Mouse (Mus musculus): ENCODE results near the gene Alkbh6. TPM values are rescaled to one million over a fixed set of nuclear protein-coding genes. Genes with fewer than 3 reads are reported as not detected.

The Alkbh6 gene
- total and polyA plus RNA-seq, 3 experiments, result 18.5 to 44.2 (median 22.1) TPM

GRCm38 (mm10) chr7:30315559-30316529, 7.3 kb downstream of the Alkbh6 start:
- H3K27me3 ChIP-seq (ENCODE audit: insufficient read depth, low read length), result peaks cover 2% of the 10 kb centered on the region; the same call in 1 of the 2 replicates
- ATAC-seq (ENCODE audit: extremely low read depth, insufficient number of reproducible peaks, low FRiP score, poor library complexity, severe bottlenecking) (no peak), DNase-seq (ENCODE audit: low spot score) (no peak)
- peaks cover 40% of the 10 kb centered on the region for H3K36me3 ChIP-seq (replicated peaks)
- H3K4me1 ChIP-seq (ENCODE audit: insufficient read depth, low read depth, low read length), result peaks cover 34% of the 10 kb centered on the region
- no peaks in the 10 kb centered on the region for H3K9me3 ChIP-seq (replicated peaks)
- no peak overlapping the region for H3K4me3 ChIP-seq (ENCODE audit: low read depth, low read length)
- TF ChIP-seq GATA1 (IDR thresholded peaks at IDR 0.05; ENCODE audit: borderline replicate concordance, low read length) (no peak), TAL1 (conservative IDR thresholded peaks at IDR 0.05; ENCODE audit: low read depth, low read length) (no peak), GATA2 (IDR thresholded peaks at IDR 0.05; ENCODE audit: borderline replicate concordance, low read depth, low read length) (no peak), CTCF (IDR thresholded peaks at IDR 0.05; ENCODE audit: low read depth, low read length) (no peak), POLR2AphosphoS5 (IDR thresholded peaks at IDR 0.05; ENCODE audit: insufficient replicate concordance, low read depth, low read length) (no peak)

- TF ChIP-seq POLR2AphosphoS5 (IDR thresholded peaks at IDR 0.05; ENCODE audit: insufficient replicate concordance, low read depth, low read length) (no peak), TAL1 (conservative IDR thresholded peaks at IDR 0.05; ENCODE audit: low read depth, low read length) (no peak), CTCF (IDR thresholded peaks at IDR 0.05; ENCODE audit: low read depth, low read length) (no peak), GATA1 (IDR thresholded peaks at IDR 0.05; ENCODE audit: borderline replicate concordance, low read length) (no peak), GATA2 (IDR thresholded peaks at IDR 0.05; ENCODE audit: borderline replicate concordance, low read depth, low read length) (no peak)
- Histone ChIP-seq H3K36me3 (replicated peaks) (peaks cover 20% of the 10 kb centered on the region), H3K4me1 (ENCODE audit: insufficient read depth, low read depth, low read length) (peaks cover 50% of the 10 kb centered on the region), H3K27me3 (ENCODE audit: insufficient read depth, low read length) (peaks cover 2% of the 10 kb centered on the region; the same call in 1 of the 2 replicates), H3K4me3 (ENCODE audit: low read depth, low read length) (no peak overlapping the region), H3K9me3 (replicated peaks) (no peaks in the 10 kb centered on the region)
- no peak for DNase-seq (ENCODE audit: low spot score)
- no peak for ATAC-seq (ENCODE audit: extremely low read depth, insufficient number of reproducible peaks, low FRiP score, poor library complexity, severe bottlenecking)
Measured at GRCm38 (mm10) chr7:30318142-30318541, 9.6 kb downstream of the Alkbh6 start.

- H3K36me3 ChIP-seq (replicated peaks), result peaks cover 11% of the 10 kb centered on the region
- H3K9me3 ChIP-seq (replicated peaks), result 0 out of 2 replicates have a peak, but pooled peaks cover 3% of the 10 kb centered on the region
- no peak for DNase-seq (ENCODE audit: low spot score)
- peaks cover 35% of the 10 kb centered on the region for H3K4me1 ChIP-seq (ENCODE audit: insufficient read depth, low read depth, low read length)
- H3K4me3 ChIP-seq (ENCODE audit: low read depth, low read length), result peak overlapping the region; percentile 89; the same call in 1 of the 2 replicates
- no peaks in the 10 kb centered on the region for H3K27me3 ChIP-seq (ENCODE audit: insufficient read depth, low read length)
- ATAC-seq (ENCODE audit: extremely low read depth, insufficient number of reproducible peaks, low FRiP score, poor library complexity, severe bottlenecking), result no peak
- no peak for TF ChIP-seq GATA1 (IDR thresholded peaks at IDR 0.05; ENCODE audit: borderline replicate concordance, low read length)
- TF ChIP-seq GATA2 (IDR thresholded peaks at IDR 0.05; ENCODE audit: borderline replicate concordance, low read depth, low read length), result no peak
- no peak for TF ChIP-seq POLR2AphosphoS5 (IDR thresholded peaks at IDR 0.05; ENCODE audit: insufficient replicate concordance, low read depth, low read length)
- no peak for TF ChIP-seq CTCF (IDR thresholded peaks at IDR 0.05; ENCODE audit: low read depth, low read length)
- TF ChIP-seq TAL1 (conservative IDR thresholded peaks at IDR 0.05; ENCODE audit: low read depth, low read length), result no peak
Measured at GRCm38 (mm10) chr7:30320946-30321345, 12.4 kb downstream of the Alkbh6 start.

- H3K4me3 ChIP-seq (ENCODE audit: low read depth, low read length), result peak within 1 kb of the TSS; percentile 89
- H3K9me3 ChIP-seq (replicated peaks), result 0 out of 2 replicates have a peak, but pooled peaks cover 3% of the 10 kb centered on the region
- peaks cover 11% of the 10 kb centered on the region for H3K36me3 ChIP-seq (replicated peaks)
- TF ChIP-seq POLR2AphosphoS5 (IDR thresholded peaks at IDR 0.05; ENCODE audit: insufficient replicate concordance, low read depth, low read length) (no peak), CTCF (IDR thresholded peaks at IDR 0.05; ENCODE audit: low read depth, low read length) (no peak), TAL1 (conservative IDR thresholded peaks at IDR 0.05; ENCODE audit: low read depth, low read length) (no peak), GATA1 (IDR thresholded peaks at IDR 0.05; ENCODE audit: borderline replicate concordance, low read length) (no peak), GATA2 (IDR thresholded peaks at IDR 0.05; ENCODE audit: borderline replicate concordance, low read depth, low read length) (no peak)
- DNase-seq (ENCODE audit: low spot score) (peak; percentile 80), ATAC-seq (ENCODE audit: extremely low read depth, insufficient number of reproducible peaks, low FRiP score, poor library complexity, severe bottlenecking) (peak; percentile 78)
- H3K27me3 ChIP-seq (ENCODE audit: insufficient read depth, low read length), result no peaks in the 10 kb centered on the region
- H3K4me1 ChIP-seq (ENCODE audit: insufficient read depth, low read depth, low read length), result peaks cover 35% of the 10 kb centered on the region
Measured at GRCm38 (mm10) chr7:30321539-30322284, 13.2 kb downstream of the Alkbh6 start, which contains the start of gene E130208F15Rik. TSS of gene E130208F15Rik (plus strand) at chr7:30321740.

- H3K4me1 ChIP-seq (ENCODE audit: insufficient read depth, low read depth, low read length), result peaks cover 39% of the 10 kb centered on the region
- no peak for TF ChIP-seq GATA1 (IDR thresholded peaks at IDR 0.05; ENCODE audit: borderline replicate concordance, low read length)
- TF ChIP-seq CTCF (IDR thresholded peaks at IDR 0.05; ENCODE audit: low read depth, low read length), result no peak
- no peak for TF ChIP-seq POLR2AphosphoS5 (IDR thresholded peaks at IDR 0.05; ENCODE audit: insufficient replicate concordance, low read depth, low read length)
- TF ChIP-seq TAL1 (conservative IDR thresholded peaks at IDR 0.05; ENCODE audit: low read depth, low read length), result no peak
- TF ChIP-seq GATA2 (IDR thresholded peaks at IDR 0.05; ENCODE audit: borderline replicate concordance, low read depth, low read length), result no peak
- 0 out of 2 replicates have a peak, but pooled peaks cover 3% of the 10 kb centered on the region for H3K9me3 ChIP-seq (replicated peaks)
- peaks cover 3% of the 10 kb centered on the region for H3K27me3 ChIP-seq (ENCODE audit: insufficient read depth, low read length)
- peak overlapping the region; percentile 89 for H3K4me3 ChIP-seq (ENCODE audit: low read depth, low read length)
- DNase-seq (ENCODE audit: low spot score) (peak; percentile 97), ATAC-seq (ENCODE audit: extremely low read depth, insufficient number of reproducible peaks, low FRiP score, poor library complexity, severe bottlenecking) (peak; percentile 96)
- peaks cover 11% of the 10 kb centered on the region for H3K36me3 ChIP-seq (replicated peaks)
Measured at GRCm38 (mm10) chr7:30322285-30322667, 13.8 kb downstream of the Alkbh6 start.
